Mouse (Mus musculus) G1E (cell line): Measurements from ENCODE around the gene Vps37b. TPM values are rescaled to one million over a fixed set of nuclear protein-coding genes. Genes with fewer than 3 reads are reported as not detected.

Source experiments
- ATAC-seq: 2 replicates; pipeline ENCODE4 v1.8.0; 2016; ENCODE audit warnings: mild to moderate bottlenecking; ENCODE audit not compliant: insufficient number of reproducible peaks, poor library complexity, low FRiP score, severe bottlenecking; ENCODE audit errors: extremely low read depth
- DNase-seq: peaks from one replicate; pipeline ENCODE4 v3.0.0; 2012; ENCODE audit warnings: low spot score
- H3K27me3 ChIP-seq: 2 replicates; pipeline ENCODE4 v1.6.1; 2012; ENCODE audit warnings: mild to moderate bottlenecking, low read length, inconsistent platforms; ENCODE audit not compliant: insufficient read depth
- H3K36me3 ChIP-seq: replicated peaks from 2 replicates; pipeline ENCODE3; 2012; ENCODE audit warnings: mild to moderate bottlenecking, inconsistent platforms
- H3K4me1 ChIP-seq: 2 replicates; pipeline ENCODE4 v1.6.1; 2012; ENCODE audit warnings: low read depth, low read length, inconsistent platforms, mixed read lengths; ENCODE audit not compliant: insufficient read depth
- H3K4me3 ChIP-seq: 2 replicates; pipeline ENCODE4 v1.5.1; 2012; ENCODE audit warnings: low read depth, mild to moderate bottlenecking, inconsistent platforms, low read length, moderate library complexity, mixed read lengths
- H3K9me3 ChIP-seq: replicated peaks from 2 replicates; pipeline ENCODE4 v1.6.1; 2012; ENCODE audit warnings: inconsistent platforms
- CTCF ChIP-seq: IDR thresholded peaks from 2 replicates; pipeline ENCODE4 v1.5.1; 2012; ENCODE audit warnings: low read depth, low read length, inconsistent platforms, mixed read lengths
- GATA1 ChIP-seq: IDR thresholded peaks from 2 replicates; pipeline ENCODE4 v1.6.1; 2012; ENCODE audit warnings: borderline replicate concordance, low read length, inconsistent platforms, mixed read lengths
- GATA2 ChIP-seq: IDR thresholded peaks from 2 replicates; pipeline ENCODE4 v1.6.1; 2012; ENCODE audit warnings: low read depth, low read length, inconsistent platforms, borderline replicate concordance
- POLR2AphosphoS5 ChIP-seq: IDR thresholded peaks from 2 replicates; pipeline ENCODE4 v1.6.1; 2012; ENCODE audit warnings: low read depth, low read length, inconsistent platforms; ENCODE audit not compliant: insufficient replicate concordance
- TAL1 ChIP-seq: conservative IDR thresholded peaks from 2 replicates; pipeline ENCODE4 v1.6.1; 2012; ENCODE audit warnings: low read depth, low read length, inconsistent platforms, mixed read lengths
- polyA plus RNA-seq: library from polyadenylated mRNA; stranded (reverse); fragments of >175 nt; gene quantifications from 2 replicates; pipeline ENCODE4 v1.2.3, GENCODE M21; 2012
- total RNA-seq, 2 experiments: library from RNA; stranded (forward) in 1 of 2; stranded (reverse) in 1 of 2; fragments of 200-1000 nt in 1 of 2; fragments of >200 nt in 1 of 2; fragmentation: Nextera tagmentation in 1 of 2; gene quantifications; 2 replicates each; pipeline ENCODE4 v1.2.3; 2014 to 2017

Vps37b gene
- total and polyA plus RNA-seq, 3 experiments = 26.2 to 135 (median 64.1) TPM

- H3K9me3 ChIP-seq = no peaks in the 10 kb centered on the region
- H3K36me3 ChIP-seq = no peaks in the 10 kb centered on the region
- H3K4me3 ChIP-seq = no peak overlapping the region
- ATAC-seq = peak; percentile 22; the same call in 1 of the 2 replicates
- DNase-seq = no peak
- peaks cover 3% of the 10 kb centered on the region; the same call in 1 of the 2 replicates for H3K27me3 ChIP-seq
- peaks cover 43% of the 10 kb centered on the region for H3K4me1 ChIP-seq
- TF ChIP-seq GATA2 = no peak
Observed at GRCm38 (mm10) chr5:124036836-124037235, 4.8 kb upstream of the Vps37b start.

DNA sequence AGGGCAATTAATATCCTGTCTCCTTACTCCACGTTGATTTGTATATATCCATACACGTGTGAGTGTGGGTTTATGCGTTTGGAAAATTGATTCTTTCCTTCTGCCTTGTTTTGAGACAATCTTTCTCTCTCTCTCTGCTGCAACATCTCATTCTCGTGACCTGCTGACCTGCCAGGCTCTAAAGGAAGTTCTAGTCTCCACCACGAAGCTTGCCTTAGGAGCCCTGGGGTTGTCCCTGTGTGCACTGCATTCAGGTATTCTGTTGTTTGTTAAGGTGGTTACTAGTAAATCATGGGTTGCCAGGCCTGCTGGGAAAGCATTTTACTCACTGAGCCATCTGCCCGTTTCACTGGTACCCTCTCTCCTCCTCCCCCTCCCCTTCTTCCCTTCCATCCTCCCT lies 4.3 kb upstream of the Vps37b start:
- ATAC-seq (no peak), DNase-seq (no peak)
- peaks cover 45% of the 10 kb centered on the region for H3K4me1 ChIP-seq
- no peaks in the 10 kb centered on the region for H3K36me3 ChIP-seq
- H3K4me3 ChIP-seq = no peak overlapping the region
- peaks cover 3% of the 10 kb centered on the region; the same call in 1 of the 2 replicates for H3K27me3 ChIP-seq
- TF ChIP-seq GATA1 (no peak), CTCF (no peak), POLR2AphosphoS5 (no peak), TAL1 (no peak), GATA2 (no peak)
- no peaks in the 10 kb centered on the region for H3K9me3 ChIP-seq

DNA sequence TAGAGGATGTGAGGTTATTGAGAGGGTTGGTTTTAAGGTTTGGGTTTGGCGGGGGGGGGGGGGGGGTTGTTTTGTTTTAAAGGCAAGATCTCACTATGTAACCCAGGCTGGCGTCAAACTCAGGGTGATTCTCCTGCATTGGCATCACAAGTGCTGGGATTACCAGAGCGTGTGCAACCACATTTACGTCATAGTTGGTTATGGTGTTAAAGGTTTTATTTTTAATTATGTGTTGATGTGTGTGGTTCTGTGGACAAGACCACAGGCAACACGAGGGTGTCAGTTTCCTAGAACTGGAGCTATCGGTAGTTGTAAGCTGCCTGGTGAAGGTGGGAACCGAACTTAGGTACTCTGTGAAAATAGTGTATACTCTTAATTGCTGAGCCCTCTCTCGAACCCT lies 3.7 kb upstream of the Vps37b start:
- TF ChIP-seq GATA2 = no peak
- no peak for TF ChIP-seq TAL1
- no peak for DNase-seq
- Histone ChIP-seq H3K27me3 (peaks cover 3% of the 10 kb centered on the region; the same call in 1 of the 2 replicates), H3K4me1 (peaks cover 47% of the 10 kb centered on the region), H3K9me3 (no peaks in the 10 kb centered on the region), H3K36me3 (no peaks in the 10 kb centered on the region), H3K4me3 (no peak overlapping the region)
- no peak for ATAC-seq

DNA sequence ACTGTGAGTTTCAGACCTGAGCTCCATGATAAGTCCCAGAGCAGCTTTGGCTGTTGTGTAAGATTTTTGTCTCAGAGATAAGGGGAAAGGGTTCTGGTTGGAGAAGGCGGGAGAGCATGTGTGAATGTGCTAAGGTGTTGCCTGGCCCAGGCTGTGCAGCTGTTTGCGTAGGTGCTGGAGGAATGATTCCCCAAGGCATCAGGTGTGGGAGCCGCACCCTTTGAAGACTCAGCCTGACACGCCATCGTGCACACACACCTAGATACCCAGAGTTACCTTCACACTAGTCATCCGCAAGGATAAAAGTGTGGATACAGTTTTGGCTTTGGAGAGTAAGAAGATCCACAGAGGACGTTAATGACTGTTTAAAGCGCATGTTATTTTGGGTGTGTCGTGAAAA lies 3.3 kb upstream of the Vps37b start:
- Histone ChIP-seq H3K27me3 (peaks cover 2% of the 10 kb centered on the region; the same call in 1 of the 2 replicates), H3K9me3 (no peaks in the 10 kb centered on the region), H3K4me1 (peaks cover 51% of the 10 kb centered on the region), H3K4me3 (no peak overlapping the region), H3K36me3 (peaks cover 3% of the 10 kb centered on the region)
- DNase-seq (no peak), ATAC-seq (no peak)
- TF ChIP-seq CTCF (no peak), POLR2AphosphoS5 (no peak), TAL1 (no peak), GATA2 (no peak), GATA1 (no peak)

GRCm38 (mm10) chr5:124034471-124034870 lies 2.4 kb upstream of the Vps37b start:
- TF ChIP-seq GATA2 (no peak), POLR2AphosphoS5 (no peak), TAL1 (no peak), GATA1 (no peak), CTCF (no peak)
- Histone ChIP-seq H3K36me3 (peaks cover 11% of the 10 kb centered on the region), H3K4me3 (no peak overlapping the region), H3K9me3 (no peaks in the 10 kb centered on the region), H3K4me1 (peaks cover 59% of the 10 kb centered on the region), H3K27me3 (no peaks in the 10 kb centered on the region)
- no peak for ATAC-seq
- DNase-seq = no peak

- TF ChIP-seq GATA1 = no peak
- peak; percentile 75 for TF ChIP-seq TAL1
- TF ChIP-seq POLR2AphosphoS5 = no peak
- TF ChIP-seq GATA2 = no peak
- TF ChIP-seq CTCF = no peak
- H3K27me3 ChIP-seq = no peaks in the 10 kb centered on the region
- peaks cover 39% of the 10 kb centered on the region for H3K36me3 ChIP-seq
- ATAC-seq (peak; percentile 83), DNase-seq (peak; percentile 96)
- H3K4me3 ChIP-seq = peak overlapping the region; percentile 93
- peaks cover 73% of the 10 kb centered on the region for H3K4me1 ChIP-seq
- H3K9me3 ChIP-seq = no peaks in the 10 kb centered on the region
Observed at GRCm38 (mm10) chr5:124031068-124031955, 758 bp downstream of the Vps37b start.
